Mouse (Mus musculus): ENCODE results near the gene Tspan17. TPM values are rescaled to one million over a fixed set of nuclear protein-coding genes. Genes with fewer than 3 reads are reported as not detected.

Tspan17 gene
- polyA plus RNA-seq, 1 experiment from 2014 or later, result 5.7 TPM

- H3K4me1 ChIP-seq (ENCODE audit: control insufficient read depth, insufficient read depth, low read length), result peaks cover 3% of the 10 kb centered on the region; the same call in 1 of the 2 replicates
- no peak overlapping the region for H3K27ac ChIP-seq (ENCODE audit: low read length)
- no peaks in the 10 kb centered on the region for H3K36me3 ChIP-seq (ENCODE audit: control insufficient read depth, insufficient read depth)
- H3K4me3 ChIP-seq (ENCODE audit: low read length), result no peak overlapping the region
- H3K27me3 ChIP-seq (ENCODE audit: control insufficient read depth, insufficient read depth, low read length), result peaks cover 69% of the 10 kb centered on the region
- 16% methylated on average over 7 of the region's 7 CpGs for WGBS
- no peak overlapping the region for H3K9ac ChIP-seq (ENCODE audit: low read length)
- no peak overlapping the region for H3K4me2 ChIP-seq (ENCODE audit: low read depth, low read length)
- no peaks in the 10 kb centered on the region for H3K9me3 ChIP-seq (replicated peaks; ENCODE audit: control insufficient read depth, low read length)
- ATAC-seq (replicated peaks; ENCODE audit: extremely low read depth, insufficient read depth, low FRiP score), result no peak
Observed at GRCm38 (mm10) chr13:54759496-54759895, 29.7 kb upstream of the Tspan17 start.

GRCm38 (mm10) chr13:54760164-54760795 lies 28.9 kb upstream of the Tspan17 start:
- Histone ChIP-seq H3K27ac (ENCODE audit: low read length) (no peak overlapping the region), H3K9me3 (replicated peaks; ENCODE audit: control insufficient read depth, low read length) (no peaks in the 10 kb centered on the region), H3K36me3 (ENCODE audit: control insufficient read depth, insufficient read depth) (no peaks in the 10 kb centered on the region), H3K4me1 (ENCODE audit: control insufficient read depth, insufficient read depth, low read length) (peaks cover 3% of the 10 kb centered on the region; the same call in 1 of the 2 replicates), H3K4me2 (ENCODE audit: low read depth, low read length) (no peak overlapping the region), H3K9ac (ENCODE audit: low read length) (no peak overlapping the region), H3K4me3 (ENCODE audit: low read length) (no peak overlapping the region), H3K27me3 (ENCODE audit: control insufficient read depth, insufficient read depth, low read length) (peaks cover 71% of the 10 kb centered on the region)
- no peak for ATAC-seq (replicated peaks; ENCODE audit: extremely low read depth, insufficient read depth, low FRiP score)
- WGBS, result 48% methylated on average over 8 of the region's 8 CpGs

GRCm38 (mm10) chr13:54760906-54761305 lies 28.3 kb upstream of the Tspan17 start:
- H3K4me1 ChIP-seq (ENCODE audit: control insufficient read depth, insufficient read depth, low read length), result peaks cover 5% of the 10 kb centered on the region
- no peak for ATAC-seq (replicated peaks; ENCODE audit: extremely low read depth, insufficient read depth, low FRiP score)
- WGBS, result 78% methylated on average over 7 of the region's 7 CpGs

GRCm38 (mm10) chr13:54765281-54766191 lies 23.6 kb upstream of the Tspan17 start:
- no peak for ATAC-seq (replicated peaks; ENCODE audit: extremely low read depth, insufficient read depth, low FRiP score)
- Histone ChIP-seq H3K9me3 (replicated peaks; ENCODE audit: control insufficient read depth, low read length) (peaks cover 4% of the 10 kb centered on the region), H3K4me2 (ENCODE audit: low read depth, low read length) (peak overlapping the region; percentile 56), H3K36me3 (ENCODE audit: control insufficient read depth, insufficient read depth) (no peaks in the 10 kb centered on the region), H3K9ac (ENCODE audit: low read length) (no peak overlapping the region), H3K4me1 (ENCODE audit: control insufficient read depth, insufficient read depth, low read length) (peaks cover 7% of the 10 kb centered on the region), H3K27me3 (ENCODE audit: control insufficient read depth, insufficient read depth, low read length) (peaks cover 64% of the 10 kb centered on the region), H3K4me3 (ENCODE audit: low read length) (peak overlapping the region; percentile 34), H3K27ac (ENCODE audit: low read length) (no peak overlapping the region)
- 5% methylated on average over 44 of the region's 44 CpGs for WGBS

More at GRCm38 (mm10) chr13:54760906-54761305, 28.3 kb upstream of the Tspan17 start:
- Histone ChIP-seq H3K4me2 (ENCODE audit: low read depth, low read length) (no peak overlapping the region), H3K27ac (ENCODE audit: low read length) (no peak overlapping the region), H3K9ac (ENCODE audit: low read length) (no peak overlapping the region), H3K27me3 (ENCODE audit: control insufficient read depth, insufficient read depth, low read length) (peaks cover 74% of the 10 kb centered on the region), H3K9me3 (replicated peaks; ENCODE audit: control insufficient read depth, low read length) (no peaks in the 10 kb centered on the region), H3K36me3 (ENCODE audit: control insufficient read depth, insufficient read depth) (no peaks in the 10 kb centered on the region), H3K4me3 (ENCODE audit: low read length) (no peak overlapping the region)

GRCm38 (mm10) chr13:54766192-54766768 lies 22.9 kb upstream of the Tspan17 start, which contains the start of gene Sncb:
Gene Sncb, minus strand, starts transcription at chr13:54766595.
- H3K9me3 ChIP-seq (replicated peaks; ENCODE audit: control insufficient read depth, low read length), result peaks cover 7% of the 10 kb centered on the region
- H3K4me2 ChIP-seq (ENCODE audit: low read depth, low read length), result peak within 1 kb of the TSS; percentile 56
- H3K36me3 ChIP-seq (ENCODE audit: control insufficient read depth, insufficient read depth), result no peaks in the 10 kb centered on the region
- WGBS, result 2% methylated on average over 35 of the region's 35 CpGs
- peaks cover 58% of the 10 kb centered on the region for H3K27me3 ChIP-seq (ENCODE audit: control insufficient read depth, insufficient read depth, low read length)
- no peak; the same call in 1 of the 2 replicates for ATAC-seq (replicated peaks; ENCODE audit: extremely low read depth, insufficient read depth, low FRiP score)
- H3K27ac ChIP-seq (ENCODE audit: low read length), result no peak within 1 kb of the TSS
- H3K4me3 ChIP-seq (ENCODE audit: low read length), result peak within 1 kb of the TSS; percentile 34
- no peak within 1 kb of the TSS for H3K9ac ChIP-seq (ENCODE audit: low read length)
- peaks cover 7% of the 10 kb centered on the region for H3K4me1 ChIP-seq (ENCODE audit: control insufficient read depth, insufficient read depth, low read length)

GRCm38 (mm10) chr13:54767012-54767411 lies 22.2 kb upstream of the Tspan17 start:
- no peak overlapping the region for H3K4me2 ChIP-seq (ENCODE audit: low read depth, low read length)
- no peaks in the 10 kb centered on the region for H3K36me3 ChIP-seq (ENCODE audit: control insufficient read depth, insufficient read depth)
- WGBS, result 79% methylated on average over 4 of the region's 4 CpGs
- peaks cover 54% of the 10 kb centered on the region for H3K27me3 ChIP-seq (ENCODE audit: control insufficient read depth, insufficient read depth, low read length)
- H3K4me1 ChIP-seq (ENCODE audit: control insufficient read depth, insufficient read depth, low read length), result peaks cover 7% of the 10 kb centered on the region
- no peak overlapping the region for H3K4me3 ChIP-seq (ENCODE audit: low read length)
- ATAC-seq (replicated peaks; ENCODE audit: extremely low read depth, insufficient read depth, low FRiP score), result no peak
- H3K27ac ChIP-seq (ENCODE audit: low read length), result no peak overlapping the region
- H3K9me3 ChIP-seq (replicated peaks; ENCODE audit: control insufficient read depth, low read length), result peaks cover 7% of the 10 kb centered on the region
- H3K9ac ChIP-seq (ENCODE audit: low read length), result no peak overlapping the region

- 72% methylated on average over 3 of the region's 3 CpGs for WGBS
- no peaks in the 10 kb centered on the region for H3K4me1 ChIP-seq (ENCODE audit: control insufficient read depth, insufficient read depth, low read length)
- peaks cover 2% of the 10 kb centered on the region; the same call in 1 of the 2 replicates for H3K27me3 ChIP-seq (ENCODE audit: control insufficient read depth, insufficient read depth, low read length)
- no peak overlapping the region for H3K9ac ChIP-seq (ENCODE audit: low read length)
- no peak for ATAC-seq (replicated peaks; ENCODE audit: extremely low read depth, insufficient read depth, low FRiP score)
- H3K27ac ChIP-seq (ENCODE audit: low read length), result no peak overlapping the region
- H3K4me3 ChIP-seq (ENCODE audit: low read length), result no peak overlapping the region
- no peaks in the 10 kb centered on the region for H3K9me3 ChIP-seq (replicated peaks; ENCODE audit: control insufficient read depth, low read length)
- H3K4me2 ChIP-seq (ENCODE audit: low read depth, low read length), result no peak overlapping the region
- no peaks in the 10 kb centered on the region for H3K36me3 ChIP-seq (ENCODE audit: control insufficient read depth, insufficient read depth)
Observed at GRCm38 (mm10) chr13:54780592-54780991, 8.6 kb upstream of the Tspan17 start.

GRCm38 (mm10) chr13:54781086-54781485 lies 8.1 kb upstream of the Tspan17 start:
- H3K4me2 ChIP-seq (ENCODE audit: low read depth, low read length), result no peak overlapping the region
- no peaks in the 10 kb centered on the region for H3K9me3 ChIP-seq (replicated peaks; ENCODE audit: control insufficient read depth, low read length)
- 76% methylated on average over 3 of the region's 3 CpGs for WGBS

More at GRCm38 (mm10) chr13:54781086-54781485, 8.1 kb upstream of the Tspan17 start:
- Histone ChIP-seq H3K4me3 (ENCODE audit: low read length) (no peak overlapping the region), H3K27me3 (ENCODE audit: control insufficient read depth, insufficient read depth, low read length) (peaks cover 2% of the 10 kb centered on the region; the same call in 1 of the 2 replicates), H3K27ac (ENCODE audit: low read length) (no peak overlapping the region), H3K4me1 (ENCODE audit: control insufficient read depth, insufficient read depth, low read length) (no peaks in the 10 kb centered on the region), H3K36me3 (ENCODE audit: control insufficient read depth, insufficient read depth) (no peaks in the 10 kb centered on the region), H3K9ac (ENCODE audit: low read length) (no peak overlapping the region)
- ATAC-seq (replicated peaks; ENCODE audit: extremely low read depth, insufficient read depth, low FRiP score), result no peak

All from heart, embryonic 16.5 days (tissue).